Mouse (Mus musculus) E14TG2a.4 (cell line): ENCODE results near the gene Gm45208.

Source experiments
- H3K27me3 ChIP-seq: 2 replicates; pipeline ENCODE4 v1.6.1; 2014; ENCODE audit warnings: low read length, control low read depth; ENCODE audit not compliant: insufficient read depth
- H3K36me3 ChIP-seq: 2 replicates; pipeline ENCODE4 v1.6.1; 2014; ENCODE audit warnings: low read length, control low read depth; ENCODE audit not compliant: insufficient read depth
- H3K4me1 ChIP-seq: replicated peaks from 2 replicates; pipeline ENCODE4 v1.6.1; 2014; ENCODE audit warnings: low read depth, low read length, control low read depth
- H3K4me3 ChIP-seq: replicated peaks from 2 replicates; pipeline ENCODE4 v1.5.1; 2014; ENCODE audit warnings: mild to moderate bottlenecking, low read length
- H3K9me3 ChIP-seq: 2 replicates; pipeline ENCODE4 v1.6.1; 2014; ENCODE audit warnings: low read length, control low read depth
- CTCF ChIP-seq: conservative IDR thresholded peaks from 2 replicates; pipeline ENCODE4 v1.5.1; 2014; ENCODE audit warnings: low read length
- NANOG ChIP-seq: IDR thresholded peaks from 2 replicates; pipeline ENCODE4 v1.6.1; 2014; ENCODE audit warnings: borderline replicate concordance, low read length, mixed read lengths
- POU5F1 ChIP-seq: IDR thresholded peaks from 2 replicates; pipeline ENCODE4 v1.6.1; 2014; ENCODE audit warnings: low read length, borderline replicate concordance

Gm45208 gene

DNA sequence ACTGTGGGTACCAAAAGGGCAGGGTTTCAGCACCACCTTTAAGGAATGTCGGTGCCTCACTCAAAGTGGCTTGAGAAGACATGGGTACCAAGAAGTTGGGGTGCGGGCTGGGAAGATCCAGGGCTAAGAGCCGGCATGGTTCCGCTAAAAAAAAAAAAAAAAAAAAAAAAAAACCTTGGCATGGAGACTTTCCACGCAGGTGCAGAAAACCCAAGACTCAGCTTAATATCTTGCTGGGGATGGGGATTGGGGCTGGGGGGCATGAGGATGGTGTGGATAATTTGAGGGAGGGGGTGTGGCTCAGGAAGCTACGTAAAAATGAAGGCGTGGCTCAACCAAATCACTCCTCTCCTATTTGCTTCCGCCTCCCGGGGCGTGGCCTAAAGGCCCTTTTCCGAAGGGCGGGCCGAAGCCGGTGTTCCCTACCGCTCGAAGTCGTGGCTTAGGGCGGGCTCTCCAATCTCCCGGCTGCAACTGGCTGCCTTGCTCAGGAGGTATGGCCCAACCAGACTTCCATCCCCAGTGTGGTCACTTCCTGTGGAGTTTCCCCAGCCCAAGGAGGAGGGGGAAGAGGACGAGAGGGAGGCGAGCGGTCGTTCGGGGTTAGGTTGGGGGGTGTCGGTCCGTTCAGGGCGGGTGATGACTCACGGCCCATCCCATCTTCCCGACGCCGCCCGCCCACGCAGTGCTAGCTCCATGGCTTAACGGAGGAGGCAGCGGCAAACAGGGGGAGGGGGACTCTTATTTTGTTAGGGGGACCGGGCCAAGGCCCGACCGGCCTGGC lies 40.3 kb downstream of the Gm45208 start, which contains the start of gene Tfe3:
Tfe3 (plus strand) TSS at position 424 of the 784 bp plus-strand sequence.
- Histone ChIP-seq H3K4me1 (peaks cover 16% of the 10 kb centered on the region), H3K9me3 (no peaks in the 10 kb centered on the region), H3K27me3 (no peaks in the 10 kb centered on the region), H3K36me3 (peaks cover 14% of the 10 kb centered on the region), H3K4me3 (peak within 1 kb of the TSS; percentile 91)
- no peak for TF ChIP-seq CTCF
- TF ChIP-seq POU5F1: no peak
- no peak for TF ChIP-seq NANOG

- Histone ChIP-seq H3K4me3 (peak overlapping the region; percentile 91), H3K27me3 (no peaks in the 10 kb centered on the region), H3K4me1 (peaks cover 21% of the 10 kb centered on the region), H3K36me3 (peaks cover 20% of the 10 kb centered on the region), H3K9me3 (no peaks in the 10 kb centered on the region)
- TF ChIP-seq NANOG: no peak
- no peak for TF ChIP-seq CTCF
- no peak for TF ChIP-seq POU5F1
Observed at GRCm38 (mm10) chrX:7762921-7763197, 40.8 kb downstream of the Gm45208 start.

DNA sequence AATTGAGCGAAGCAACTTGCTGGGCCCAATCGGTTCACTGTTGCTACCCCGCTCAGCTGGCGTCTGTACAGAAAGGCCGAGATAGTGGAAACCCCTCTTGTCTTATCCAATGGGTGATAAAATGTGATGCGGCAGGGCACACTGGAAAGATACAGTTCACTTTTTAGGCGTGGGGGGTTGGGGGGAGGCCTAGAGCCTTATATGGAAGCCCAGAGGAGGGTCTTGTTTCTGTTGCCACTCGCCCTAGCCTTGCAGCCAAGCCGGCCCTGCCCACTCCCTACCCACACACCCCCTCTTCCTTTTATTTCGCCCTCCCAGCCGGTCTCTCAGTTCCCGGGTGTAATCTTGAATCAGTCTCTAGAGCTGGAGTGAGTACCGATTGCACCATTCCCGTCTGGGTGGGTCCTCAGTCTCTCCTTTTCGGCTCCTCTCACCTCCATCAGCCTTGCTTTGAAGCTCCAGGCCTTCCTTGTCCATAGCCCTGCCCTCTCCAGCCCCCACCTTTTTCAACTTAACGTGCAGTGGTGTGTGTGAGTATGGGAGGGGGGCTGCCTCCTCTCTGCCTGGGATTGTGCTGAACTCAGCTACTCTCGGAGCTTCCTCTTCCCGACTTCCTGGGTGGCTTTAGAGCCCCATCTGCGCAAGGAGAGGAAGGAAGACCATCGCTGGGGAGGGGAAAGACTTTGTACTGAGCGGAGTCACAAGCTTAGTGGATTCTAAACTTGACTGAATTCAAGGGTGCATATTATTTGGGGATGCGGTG lies 41.8 kb downstream of the Gm45208 start:
- Histone ChIP-seq H3K4me3 (peak overlapping the region; percentile 91), H3K27me3 (no peaks in the 10 kb centered on the region), H3K36me3 (peaks cover 29% of the 10 kb centered on the region), H3K4me1 (peaks cover 30% of the 10 kb centered on the region), H3K9me3 (no peaks in the 10 kb centered on the region)
- TF ChIP-seq NANOG (no peak), CTCF (no peak), POU5F1 (no peak)

GRCm38 (mm10) chrX:7764657-7765280 lies 42.7 kb downstream of the Gm45208 start:
- Histone ChIP-seq H3K27me3 (no peaks in the 10 kb centered on the region), H3K4me1 (peaks cover 39% of the 10 kb centered on the region), H3K36me3 (peaks cover 39% of the 10 kb centered on the region), H3K4me3 (peak overlapping the region; percentile 91), H3K9me3 (no peaks in the 10 kb centered on the region)
- peak; percentile 85 for TF ChIP-seq POU5F1
- peak; percentile 79 for TF ChIP-seq NANOG
- TF ChIP-seq CTCF: no peak

DNA sequence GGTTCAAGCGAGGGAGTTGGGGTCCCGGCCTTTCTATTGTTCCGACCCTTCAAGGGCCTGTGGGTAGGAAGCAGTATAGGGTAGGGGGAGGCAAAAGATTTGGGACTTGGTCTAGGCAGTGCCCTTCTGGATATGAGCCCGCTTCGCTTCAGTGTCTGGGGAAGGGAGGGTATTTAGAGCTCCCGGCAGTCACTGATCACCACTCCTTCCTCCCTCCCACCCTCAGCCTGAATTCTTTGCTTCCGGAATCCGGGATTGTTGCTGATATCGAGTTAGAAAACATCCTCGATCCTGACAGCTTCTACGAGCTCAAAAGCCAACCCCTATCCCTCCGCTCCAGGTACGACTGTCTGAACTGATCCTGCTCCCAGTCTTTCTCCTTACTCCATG lies 43.2 kb downstream of the Gm45208 start:
- H3K27me3 ChIP-seq: no peaks in the 10 kb centered on the region
- H3K4me3 ChIP-seq: peak overlapping the region; percentile 91
- H3K9me3 ChIP-seq: no peaks in the 10 kb centered on the region
- TF ChIP-seq POU5F1: no peak
- TF ChIP-seq CTCF: no peak
- TF ChIP-seq NANOG: no peak
- H3K4me1 ChIP-seq: peaks cover 43% of the 10 kb centered on the region
- peaks cover 44% of the 10 kb centered on the region for H3K36me3 ChIP-seq

DNA sequence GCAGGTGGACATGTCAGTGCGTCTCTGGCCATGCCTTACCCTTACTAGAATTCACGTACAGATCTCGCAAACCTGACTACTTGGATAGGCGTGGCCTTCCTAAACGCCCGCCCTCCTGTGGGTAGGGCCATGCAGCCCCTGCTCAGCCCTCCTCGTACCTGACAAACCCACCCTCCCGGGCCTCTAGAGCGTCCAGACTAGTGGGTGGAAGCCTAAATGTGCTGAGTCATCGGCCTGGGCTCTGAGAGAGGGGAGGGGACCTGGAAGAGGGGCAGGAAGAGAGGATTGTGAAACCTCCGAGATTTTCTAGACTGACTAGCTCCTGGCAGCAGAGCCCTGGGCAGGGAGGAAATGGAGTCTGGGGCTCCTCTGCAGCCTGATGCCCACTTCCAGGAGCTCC lies 43.7 kb downstream of the Gm45208 start:
- TF ChIP-seq CTCF: no peak
- TF ChIP-seq NANOG: no peak
- TF ChIP-seq POU5F1: no peak
- H3K27me3 ChIP-seq: no peaks in the 10 kb centered on the region
- no peaks in the 10 kb centered on the region for H3K9me3 ChIP-seq
- H3K36me3 ChIP-seq: peaks cover 49% of the 10 kb centered on the region
- peaks cover 47% of the 10 kb centered on the region for H3K4me1 ChIP-seq
- peak overlapping the region; percentile 91 for H3K4me3 ChIP-seq

DNA sequence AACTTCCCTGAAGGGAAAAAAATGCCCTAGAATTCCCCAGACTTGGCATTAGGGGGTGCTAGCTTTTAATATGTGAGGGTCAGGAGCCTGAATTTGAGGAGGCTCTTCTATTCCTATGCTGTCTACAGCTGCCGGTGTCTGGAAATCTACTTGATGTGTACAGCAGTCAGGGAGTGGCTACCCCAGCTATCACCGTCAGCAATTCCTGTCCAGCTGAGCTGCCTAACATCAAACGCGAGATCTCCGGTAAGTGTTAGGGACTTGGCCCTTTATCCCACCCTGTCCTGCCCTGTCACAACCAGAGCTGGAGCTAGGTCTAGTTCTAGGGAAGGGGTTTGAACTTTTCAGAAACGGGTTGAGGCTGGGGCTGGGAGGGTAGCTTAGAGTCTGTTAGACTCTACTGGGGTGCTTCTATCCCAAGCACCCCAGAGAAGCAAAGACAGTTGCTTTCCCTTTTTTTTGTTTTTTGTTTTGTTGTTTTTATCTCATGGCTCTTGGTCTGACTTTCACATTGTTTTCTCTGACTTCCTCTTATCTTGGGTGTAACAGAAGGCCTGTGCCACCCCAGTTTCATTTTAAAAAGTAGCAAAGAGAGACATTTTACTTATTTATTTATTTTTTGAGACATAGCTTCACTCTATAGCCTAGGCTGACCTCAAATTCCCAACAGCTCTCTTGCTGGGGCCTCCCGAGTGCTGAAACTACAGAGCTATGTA lies 47.4 kb downstream of the Gm45208 start:
- 0 out of 2 replicates have a peak, but pooled peaks have one; percentile 1 for TF ChIP-seq CTCF
- TF ChIP-seq POU5F1: no peak
- Histone ChIP-seq H3K4me3 (no peak overlapping the region), H3K36me3 (peaks cover 84% of the 10 kb centered on the region), H3K27me3 (no peaks in the 10 kb centered on the region), H3K4me1 (peaks cover 81% of the 10 kb centered on the region), H3K9me3 (no peaks in the 10 kb centered on the region)

GRCm38 (mm10) chrX:7772766-7773165 lies 50.7 kb downstream of the Gm45208 start:
- TF ChIP-seq POU5F1 (no peak), NANOG (no peak), CTCF (peak; percentile 39)
- peaks cover 82% of the 10 kb centered on the region for H3K4me1 ChIP-seq
- H3K36me3 ChIP-seq: peaks cover 79% of the 10 kb centered on the region
- no peaks in the 10 kb centered on the region for H3K9me3 ChIP-seq
- no peak overlapping the region for H3K4me3 ChIP-seq
- no peaks in the 10 kb centered on the region for H3K27me3 ChIP-seq
